Mouse (Mus musculus): ENCODE measurements around the gene Igsf6. TPM values are rescaled to one million over a fixed set of nuclear protein-coding genes. Genes with fewer than 3 reads are reported as not detected.

Gene Igsf6
- polyA plus RNA-seq, 1 experiment, result 0.06 TPM

DNA sequence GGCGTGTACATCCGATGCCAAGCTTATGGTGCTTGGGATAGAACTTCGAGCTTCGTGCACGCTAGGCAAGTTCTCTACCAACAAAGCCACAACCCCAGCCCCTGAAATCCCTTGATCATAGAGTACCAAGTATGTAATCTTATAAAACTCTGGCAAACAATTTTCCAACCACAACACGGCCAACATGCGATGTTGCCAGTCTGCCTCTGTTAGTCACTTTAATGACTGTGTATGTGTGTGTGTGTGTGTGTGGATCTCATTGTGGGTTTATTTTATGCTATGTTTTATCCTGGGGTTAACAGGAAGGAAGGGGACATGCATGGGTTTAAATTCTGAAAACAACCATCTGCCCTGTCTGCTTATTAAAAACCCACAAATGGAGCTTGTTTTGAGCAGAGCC is 16.4 kb upstream of the Igsf6 start:
- no peak overlapping the region for H3K27ac ChIP-seq (ENCODE audit: control insufficient read depth, insufficient read depth, low read depth, low read length)
- H3K4me3 ChIP-seq (ENCODE audit: control insufficient read depth, low read depth, low read length), result no peak overlapping the region
- H3K36me3 ChIP-seq (ENCODE audit: control insufficient read depth, insufficient read depth, low read length), result no peaks in the 10 kb centered on the region
- no peaks in the 10 kb centered on the region for H3K27me3 ChIP-seq (ENCODE audit: control insufficient read depth, insufficient read depth, low read length)
- H3K4me1 ChIP-seq (ENCODE audit: control insufficient read depth, insufficient read depth, low read length), result peaks cover 13% of the 10 kb centered on the region
- no peak for TF ChIP-seq CTCF (IDR thresholded peaks at IDR 0.05; ENCODE audit: control insufficient read depth, insufficient read depth, insufficient replicate concordance, low read depth, low read length)
- no peak for TF ChIP-seq POLR2A (IDR thresholded peaks at IDR 0.05; ENCODE audit: control insufficient read depth, low read depth, low read length)

GRCm38 (mm10) chr7:121088745-121089144 is 14.4 kb upstream of the Igsf6 start:
- Histone ChIP-seq H3K27ac (ENCODE audit: control insufficient read depth, insufficient read depth, low read depth, low read length) (no peak overlapping the region), H3K36me3 (ENCODE audit: control insufficient read depth, insufficient read depth, low read length) (no peaks in the 10 kb centered on the region), H3K27me3 (ENCODE audit: control insufficient read depth, insufficient read depth, low read length) (no peaks in the 10 kb centered on the region), H3K4me1 (ENCODE audit: control insufficient read depth, insufficient read depth, low read length) (peaks cover 13% of the 10 kb centered on the region), H3K4me3 (ENCODE audit: control insufficient read depth, low read depth, low read length) (no peak overlapping the region)
- TF ChIP-seq POLR2A (IDR thresholded peaks at IDR 0.05; ENCODE audit: control insufficient read depth, low read depth, low read length) (no peak), CTCF (IDR thresholded peaks at IDR 0.05; ENCODE audit: control insufficient read depth, insufficient read depth, insufficient replicate concordance, low read depth, low read length) (peak; percentile 23; the same call in 1 of the 2 replicates)

GRCm38 (mm10) chr7:121085500-121085899 is 11.1 kb upstream of the Igsf6 start:
- H3K4me3 ChIP-seq (ENCODE audit: control insufficient read depth, low read depth, low read length), result no peak overlapping the region
- peaks cover 13% of the 10 kb centered on the region for H3K4me1 ChIP-seq (ENCODE audit: control insufficient read depth, insufficient read depth, low read length)
- H3K27ac ChIP-seq (ENCODE audit: control insufficient read depth, insufficient read depth, low read depth, low read length), result no peak overlapping the region
- no peaks in the 10 kb centered on the region for H3K27me3 ChIP-seq (ENCODE audit: control insufficient read depth, insufficient read depth, low read length)
- TF ChIP-seq CTCF (IDR thresholded peaks at IDR 0.05; ENCODE audit: control insufficient read depth, insufficient read depth, insufficient replicate concordance, low read depth, low read length) (no peak), POLR2A (IDR thresholded peaks at IDR 0.05; ENCODE audit: control insufficient read depth, low read depth, low read length) (no peak)
- no peaks in the 10 kb centered on the region for H3K36me3 ChIP-seq (ENCODE audit: control insufficient read depth, insufficient read depth, low read length)

GRCm38 (mm10) chr7:121084840-121085453 is 10.6 kb upstream of the Igsf6 start:
- no peaks in the 10 kb centered on the region for H3K36me3 ChIP-seq (ENCODE audit: control insufficient read depth, insufficient read depth, low read length)
- H3K27me3 ChIP-seq (ENCODE audit: control insufficient read depth, insufficient read depth, low read length), result no peaks in the 10 kb centered on the region
- H3K4me3 ChIP-seq (ENCODE audit: control insufficient read depth, low read depth, low read length), result no peak overlapping the region
- no peak overlapping the region for H3K27ac ChIP-seq (ENCODE audit: control insufficient read depth, insufficient read depth, low read depth, low read length)
- peaks cover 13% of the 10 kb centered on the region for H3K4me1 ChIP-seq (ENCODE audit: control insufficient read depth, insufficient read depth, low read length)
- TF ChIP-seq CTCF (IDR thresholded peaks at IDR 0.05; ENCODE audit: control insufficient read depth, insufficient read depth, insufficient replicate concordance, low read depth, low read length) (no peak), POLR2A (IDR thresholded peaks at IDR 0.05; ENCODE audit: control insufficient read depth, low read depth, low read length) (no peak)

DNA sequence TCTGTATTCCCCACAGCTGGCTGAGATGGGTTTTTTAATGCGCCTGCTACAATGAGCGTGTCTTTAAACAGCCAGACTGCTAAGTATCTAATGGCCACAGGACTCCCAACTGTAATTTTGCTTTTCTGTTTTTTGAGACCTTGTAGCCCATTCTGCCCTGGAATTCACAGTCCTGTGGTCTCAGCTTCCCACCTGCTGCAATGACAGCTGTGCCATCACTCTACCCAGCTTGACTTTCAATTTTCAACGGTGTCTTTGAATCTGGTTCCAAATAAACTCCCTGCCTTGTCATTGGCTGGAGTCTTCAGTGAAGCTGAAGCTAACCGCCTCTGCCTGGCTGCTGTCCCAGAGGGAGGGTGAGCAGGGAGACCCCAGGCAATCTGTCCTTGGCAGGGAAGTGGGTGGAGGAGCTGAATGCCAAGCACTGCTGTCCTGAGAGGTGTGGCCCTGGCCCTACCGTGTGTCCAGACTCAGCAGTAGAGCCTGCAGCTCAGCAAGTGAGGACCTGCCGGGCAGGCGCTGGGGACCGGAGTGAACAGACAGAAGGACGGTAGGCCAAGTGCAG is 8.7 kb upstream of the Igsf6 start:
- no peaks in the 10 kb centered on the region for H3K27me3 ChIP-seq (ENCODE audit: control insufficient read depth, insufficient read depth, low read length)
- TF ChIP-seq POLR2A (IDR thresholded peaks at IDR 0.05; ENCODE audit: control insufficient read depth, low read depth, low read length), result no peak
- no peak for TF ChIP-seq CTCF (IDR thresholded peaks at IDR 0.05; ENCODE audit: control insufficient read depth, insufficient read depth, insufficient replicate concordance, low read depth, low read length)
- H3K36me3 ChIP-seq (ENCODE audit: control insufficient read depth, insufficient read depth, low read length), result no peaks in the 10 kb centered on the region
- H3K4me3 ChIP-seq (ENCODE audit: control insufficient read depth, low read depth, low read length), result no peak overlapping the region
- no peak overlapping the region for H3K27ac ChIP-seq (ENCODE audit: control insufficient read depth, insufficient read depth, low read depth, low read length)
- H3K4me1 ChIP-seq (ENCODE audit: control insufficient read depth, insufficient read depth, low read length), result no peaks in the 10 kb centered on the region; the same call in 1 of the 2 replicates

- Histone ChIP-seq H3K4me3 (ENCODE audit: control insufficient read depth, low read depth, low read length) (no peak overlapping the region), H3K4me1 (ENCODE audit: control insufficient read depth, insufficient read depth, low read length) (no peaks in the 10 kb centered on the region; the same call in 1 of the 2 replicates), H3K36me3 (ENCODE audit: control insufficient read depth, insufficient read depth, low read length) (no peaks in the 10 kb centered on the region), H3K27me3 (ENCODE audit: control insufficient read depth, insufficient read depth, low read length) (no peaks in the 10 kb centered on the region), H3K27ac (ENCODE audit: control insufficient read depth, insufficient read depth, low read depth, low read length) (no peak overlapping the region)
- no peak for TF ChIP-seq POLR2A (IDR thresholded peaks at IDR 0.05; ENCODE audit: control insufficient read depth, low read depth, low read length)
- no peak for TF ChIP-seq CTCF (IDR thresholded peaks at IDR 0.05; ENCODE audit: control insufficient read depth, insufficient read depth, insufficient replicate concordance, low read depth, low read length)
Measured at GRCm38 (mm10) chr7:121081816-121082215, 7.4 kb upstream of the Igsf6 start.

DNA sequence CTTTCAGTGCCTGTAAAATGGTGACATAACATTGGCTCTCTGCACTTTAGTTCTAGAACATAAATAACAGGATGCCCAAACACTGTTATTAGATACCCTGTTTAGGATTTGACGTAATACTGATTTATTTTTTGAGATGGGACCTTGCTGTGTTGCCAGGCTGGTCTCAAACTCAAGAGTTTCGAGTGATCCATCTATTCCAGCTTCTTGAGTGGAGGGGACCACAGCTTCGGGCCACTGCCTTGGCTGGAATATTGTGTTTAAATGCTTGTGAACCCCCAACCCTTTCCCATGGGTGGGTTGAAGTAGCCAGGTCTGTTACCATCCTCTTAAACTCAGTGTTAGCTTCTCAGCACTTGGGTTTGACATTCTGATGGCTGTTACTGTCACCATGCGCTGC is 7.0 kb upstream of the Igsf6 start, which contains the start of gene Otoa:
Gene Otoa (plus strand): TSS at position 301 of the 400 bp plus-strand sequence.
- no peak for TF ChIP-seq POLR2A (IDR thresholded peaks at IDR 0.05; ENCODE audit: control insufficient read depth, low read depth, low read length)
- Histone ChIP-seq H3K36me3 (ENCODE audit: control insufficient read depth, insufficient read depth, low read length) (no peaks in the 10 kb centered on the region), H3K27ac (ENCODE audit: control insufficient read depth, insufficient read depth, low read depth, low read length) (no peak within 1 kb of the TSS), H3K4me1 (ENCODE audit: control insufficient read depth, insufficient read depth, low read length) (no peaks in the 10 kb centered on the region), H3K4me3 (ENCODE audit: control insufficient read depth, low read depth, low read length) (no peak within 1 kb of the TSS), H3K27me3 (ENCODE audit: control insufficient read depth, insufficient read depth, low read length) (no peaks in the 10 kb centered on the region)

Measured in testis, adult 2 months (tissue).